Mouse (Mus musculus) hindbrain, embryonic 11.5 days (tissue): ENCODE data around the gene Dohh. TPM values are rescaled to one million over a fixed set of nuclear protein-coding genes. Genes with fewer than 3 reads are reported as not detected.

ENCODE experiments used
- ATAC-seq: fragments of 200-750 bp; cut with Nextera tagmentation; 2 replicates; pipeline ENCODE4 v1.8.0; 2017; ENCODE audit warnings: mild to moderate bottlenecking, moderate TSS enrichment, moderate library complexity; ENCODE audit not compliant: low FRiP score
- DNase-seq: peaks from one replicate; pipeline ENCODE4 v3.0.0-alpha.2; 2015; ENCODE audit warnings: low spot score
- H3K27ac ChIP-seq: fragments of 300-500 bp; sonication (generic); 2 replicates; pipeline ENCODE4 v1.5.1; 2014; ENCODE audit warnings: mild to moderate bottlenecking, low read depth, low read length
- H3K27me3 ChIP-seq: fragments of 300-500 bp; sonication (generic); 2 replicates; pipeline ENCODE4 v1.6.1; 2014; ENCODE audit warnings: mild to moderate bottlenecking, low read length, moderate library complexity, mixed read lengths; ENCODE audit not compliant: control insufficient read depth, insufficient read depth
- H3K36me3 ChIP-seq: fragments of 300-500 bp; sonication (generic); 2 replicates; pipeline ENCODE4 v1.6.1; 2014; ENCODE audit warnings: mild to moderate bottlenecking, low read length, moderate library complexity, mixed read lengths; ENCODE audit not compliant: control insufficient read depth, insufficient read depth
- H3K4me1 ChIP-seq: fragments of 300-500 bp; sonication (generic); replicated peaks from 2 replicates; pipeline ENCODE4 v1.6.1; 2014; ENCODE audit warnings: low read length, mixed read lengths; ENCODE audit not compliant: control insufficient read depth, insufficient read depth
- H3K4me2 ChIP-seq: fragments of 300-500 bp; sonication (generic); replicated peaks from 2 replicates; pipeline ENCODE4 v1.6.1; 2014; ENCODE audit warnings: mild to moderate bottlenecking, low read depth, low read length
- H3K4me3 ChIP-seq: fragments of 300-500 bp; sonication (generic); 2 replicates; pipeline ENCODE4 v1.5.1; 2014; ENCODE audit warnings: low read depth, low read length
- H3K9ac ChIP-seq: fragments of 300-500 bp; sonication (generic); 2 replicates; pipeline ENCODE4 v1.6.1; 2014; ENCODE audit warnings: low read depth, low read length
- H3K9me3 ChIP-seq: fragments of 300-500 bp; sonication (generic); 2 replicates; pipeline ENCODE4 v1.6.1; 2016; ENCODE audit warnings: low read length; ENCODE audit not compliant: control insufficient read depth
- WGBS: fragments of 180-500 bp; shearing (Covaris S2); extraction: QIAGEN DNeasy Blood & Tissue Kit; methylation state at CpG from one replicate; pipeline ENCODE4 v1.1.7; 2014; 5-methylcytosine and 5-hydroxymethylcytosine counted together
- polyA plus RNA-seq: library from polyadenylated mRNA; unstranded; fragments of >200 nt; fragmentation: Nextera tagmentation; extraction: Ambion mirVana; gene quantifications from 2 replicates; pipeline ENCODE4 v1.2.1, GENCODE M21; 2014

Gene Dohh
- polyA plus RNA-seq, 1 experiment from 2014 or later: 44.8 TPM

DNA sequence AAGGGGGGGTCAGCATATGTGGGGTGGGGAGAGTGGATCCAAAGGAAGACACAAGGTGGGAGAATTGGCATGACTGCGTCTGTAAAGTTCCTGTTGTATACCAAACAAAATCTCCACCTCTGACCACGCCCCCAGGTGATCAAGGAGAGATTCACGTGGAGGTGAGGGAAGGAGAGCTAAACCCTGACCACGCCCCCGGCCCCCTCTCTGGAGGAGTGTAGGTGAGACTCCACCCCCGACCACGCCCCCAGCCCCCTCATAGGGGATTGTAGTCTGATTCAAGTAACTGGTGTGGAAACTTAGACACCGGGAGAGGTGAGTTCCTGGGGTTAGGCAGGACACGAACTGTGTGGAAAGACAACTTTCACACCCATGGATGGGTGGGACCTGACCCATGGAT, 19.9 kb downstream of the Dohh start:
- peaks cover 41% of the 10 kb centered on the region for H3K4me1 ChIP-seq
- peaks cover 24% of the 10 kb centered on the region for H3K27me3 ChIP-seq
- H3K4me3 ChIP-seq: no peak overlapping the region
- H3K9ac ChIP-seq: no peak overlapping the region
- WGBS: 12% methylated on average over 9 of the region's 9 CpGs
- H3K9me3 ChIP-seq: no peaks in the 10 kb centered on the region
- 0 out of 2 replicates have a peak overlapping the region, but pooled peaks have one; percentile 36 for H3K27ac ChIP-seq
- no peak for DNase-seq
- H3K36me3 ChIP-seq: no peaks in the 10 kb centered on the region
- ATAC-seq: no peak
- no peak overlapping the region for H3K4me2 ChIP-seq

- 56% methylated on average over 18 of the region's 18 CpGs for WGBS
- DNase-seq (no peak), ATAC-seq (no peak)
- H3K9ac ChIP-seq: no peak overlapping the region
- no peaks in the 10 kb centered on the region for H3K9me3 ChIP-seq
- H3K27me3 ChIP-seq: peaks cover 24% of the 10 kb centered on the region
- no peak overlapping the region for H3K27ac ChIP-seq
- no peaks in the 10 kb centered on the region for H3K36me3 ChIP-seq
- H3K4me2 ChIP-seq: no peak overlapping the region
- H3K4me1 ChIP-seq: peaks cover 45% of the 10 kb centered on the region
- H3K4me3 ChIP-seq: no peak overlapping the region
These were observed 20.5 kb downstream of the Dohh start for GRCm38 (mm10) chr10:81404720-81405119.

DNA sequence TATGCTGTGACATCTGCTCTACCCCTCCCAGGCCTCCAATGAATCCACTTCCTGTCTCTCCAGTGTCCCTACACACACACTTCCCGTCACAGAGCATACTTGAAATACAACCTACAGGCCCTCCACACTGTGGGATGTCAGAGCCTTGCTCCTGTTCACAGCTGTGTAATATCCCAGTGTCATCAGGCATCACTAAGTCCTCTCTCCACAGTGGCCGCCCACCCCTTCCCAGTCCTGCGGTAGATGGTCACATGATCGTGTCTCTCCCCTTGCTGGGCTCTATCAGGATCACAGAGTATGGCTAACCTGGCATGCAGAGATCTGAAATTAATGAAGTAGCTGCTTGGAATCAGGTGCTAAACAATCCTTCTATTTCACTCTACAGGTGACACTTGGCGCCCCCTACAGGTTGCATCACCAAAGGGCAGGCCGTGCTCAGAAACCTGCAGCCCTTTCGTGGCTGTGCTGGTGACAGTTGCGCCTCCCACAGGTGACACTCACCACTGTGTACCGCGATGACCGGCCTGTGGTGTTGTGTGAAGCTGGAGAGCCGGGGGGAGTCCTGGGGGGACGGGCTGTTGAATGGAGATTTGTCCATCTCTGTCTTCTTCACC, 21.5 kb downstream of the Dohh start:
- no peak for DNase-seq
- no peak overlapping the region for H3K4me2 ChIP-seq
- H3K4me3 ChIP-seq: no peak overlapping the region
- H3K36me3 ChIP-seq: no peaks in the 10 kb centered on the region
- peaks cover 22% of the 10 kb centered on the region for H3K27me3 ChIP-seq
- peaks cover 41% of the 10 kb centered on the region for H3K4me1 ChIP-seq
- no peak overlapping the region for H3K9ac ChIP-seq
- ATAC-seq: no peak
- no peaks in the 10 kb centered on the region for H3K9me3 ChIP-seq
- 42% methylated on average over 13 of the region's 13 CpGs for WGBS
- no peak overlapping the region for H3K27ac ChIP-seq

DNA sequence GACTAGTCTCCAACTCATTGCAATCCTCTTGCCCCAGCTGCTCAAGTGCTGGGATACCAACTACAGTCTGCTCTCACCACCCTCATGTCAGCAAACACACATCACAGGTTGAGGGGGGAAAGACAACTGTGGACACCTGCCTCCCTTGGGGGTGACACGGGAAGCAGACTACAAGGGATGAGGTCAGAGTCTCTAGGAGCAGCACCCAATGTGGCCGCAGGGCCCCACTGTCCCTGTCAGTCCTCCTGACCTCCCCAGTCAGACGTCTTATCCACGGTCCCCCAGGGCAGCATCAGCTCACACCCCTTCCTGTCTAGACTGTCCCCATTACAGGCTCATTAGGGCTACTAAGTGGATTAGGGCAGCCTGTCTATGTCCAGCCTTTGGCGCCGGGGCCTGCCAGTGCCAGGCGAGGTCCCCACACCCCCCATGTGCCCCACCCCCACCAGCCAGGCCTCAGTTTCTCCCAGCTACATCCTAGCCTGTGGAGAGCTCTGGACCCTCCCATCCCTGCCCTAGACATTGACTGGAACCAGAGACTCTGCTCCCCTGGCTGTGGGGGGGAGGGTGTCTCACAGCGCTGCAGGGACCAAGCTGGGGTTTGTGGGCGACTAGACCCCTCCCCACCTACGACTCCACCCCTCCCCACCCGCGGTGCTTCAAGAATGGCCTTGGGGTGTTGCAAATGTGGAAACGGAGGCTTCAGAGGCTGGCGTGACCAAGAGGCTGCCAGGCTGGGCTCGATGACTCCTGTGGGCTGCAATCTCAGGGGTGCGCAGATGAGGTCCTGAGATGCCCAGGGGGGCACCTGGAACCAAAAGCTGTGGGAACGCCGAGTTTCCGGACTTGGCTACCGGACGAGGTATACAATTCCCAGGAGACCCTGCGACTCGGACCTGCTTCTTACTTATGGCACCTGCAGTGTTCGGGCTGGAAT, 22.5 kb downstream of the Dohh start:
- Histone ChIP-seq H3K4me1 (peaks cover 33% of the 10 kb centered on the region), H3K27ac (0 out of 2 replicates have a peak overlapping the region, but pooled peaks have one; percentile 10), H3K4me2 (peak overlapping the region; percentile 26), H3K4me3 (peak overlapping the region; percentile 23; the same call in 1 of the 2 replicates), H3K27me3 (peaks cover 22% of the 10 kb centered on the region), H3K9me3 (no peaks in the 10 kb centered on the region), H3K9ac (peak overlapping the region; percentile 45), H3K36me3 (no peaks in the 10 kb centered on the region)
- DNase-seq (no peak), ATAC-seq (no peak)
- 22% methylated on average over 24 of the region's 24 CpGs for WGBS

DNA sequence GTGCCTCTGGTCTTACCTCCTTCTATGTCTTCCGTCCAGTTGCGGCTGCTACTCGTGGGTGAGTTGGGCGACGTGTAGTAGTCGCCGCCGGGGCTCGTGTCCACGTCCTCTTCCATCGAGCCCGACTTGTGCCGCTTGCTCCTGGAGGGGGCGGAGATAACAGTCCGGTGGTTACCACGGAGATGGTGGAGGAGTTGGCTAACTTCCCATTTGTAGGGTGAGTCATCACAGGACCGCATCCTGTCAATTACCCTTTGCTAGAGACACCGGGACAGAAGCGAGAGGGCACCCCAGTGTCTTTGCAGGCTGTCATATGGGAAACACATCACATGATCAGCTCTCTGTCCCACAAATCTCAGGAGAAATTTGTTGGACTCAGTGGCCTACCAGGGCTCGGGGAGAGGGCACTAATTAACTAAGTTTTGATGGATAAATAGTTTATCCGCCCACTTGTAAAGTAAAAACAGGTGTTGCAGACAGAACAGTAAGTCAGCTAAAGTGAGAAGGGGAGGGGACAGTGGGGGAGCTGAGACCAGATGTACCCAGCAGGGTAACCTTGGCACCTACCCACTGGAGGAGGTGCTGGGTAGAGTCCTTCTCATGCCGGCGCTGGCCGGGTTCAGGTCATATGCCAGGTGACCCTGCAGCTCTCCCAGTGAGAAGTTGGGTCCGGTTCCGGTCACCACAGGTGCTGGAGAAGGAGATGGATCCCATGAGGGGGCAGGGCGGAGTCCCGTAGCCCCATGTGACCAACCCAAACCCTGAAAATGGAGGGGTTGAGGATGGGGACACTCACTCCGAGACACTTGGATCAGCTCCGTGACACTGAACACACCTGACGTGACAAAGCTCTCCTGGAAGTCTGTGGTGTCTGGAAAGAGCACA, 23.6 kb downstream of the Dohh start:
- Histone ChIP-seq H3K4me2 (peak overlapping the region; percentile 26), H3K27ac (peak overlapping the region; percentile 10; the same call in 1 of the 2 replicates), H3K9ac (peak overlapping the region; percentile 45), H3K36me3 (no peaks in the 10 kb centered on the region), H3K4me3 (peak overlapping the region; percentile 23; the same call in 1 of the 2 replicates), H3K4me1 (peaks cover 32% of the 10 kb centered on the region), H3K9me3 (no peaks in the 10 kb centered on the region), H3K27me3 (peaks cover 22% of the 10 kb centered on the region)
- DNase-seq (peak; percentile 59), ATAC-seq (no peak)
- WGBS: 28% methylated on average over 31 of the region's 31 CpGs

DNA sequence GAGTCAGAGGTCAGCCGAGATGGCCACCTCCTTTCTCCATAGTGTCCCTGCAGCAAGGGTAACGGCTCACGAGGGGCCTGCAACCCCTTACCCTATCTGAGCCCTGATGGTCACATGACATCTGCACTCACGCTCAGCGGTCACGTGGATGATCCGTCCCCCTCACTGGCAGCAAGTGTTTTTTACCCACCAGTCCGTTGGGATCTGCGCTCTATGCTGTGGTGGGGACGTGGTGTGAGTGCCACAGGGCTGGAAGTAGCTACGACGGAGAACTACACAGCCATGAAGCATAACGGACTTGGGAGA, 24.1 kb downstream of the Dohh start:
- peaks cover 22% of the 10 kb centered on the region for H3K27me3 ChIP-seq
- H3K9ac ChIP-seq: no peak overlapping the region
- no peak overlapping the region for H3K4me2 ChIP-seq
- 37% methylated on average over 13 of the region's 13 CpGs for WGBS
- ATAC-seq (no peak), DNase-seq (no peak)
- H3K27ac ChIP-seq: peak overlapping the region; percentile 53; the same call in 1 of the 2 replicates
- H3K9me3 ChIP-seq: no peaks in the 10 kb centered on the region
- no peak overlapping the region for H3K4me3 ChIP-seq
- no peaks in the 10 kb centered on the region for H3K36me3 ChIP-seq
- peaks cover 26% of the 10 kb centered on the region for H3K4me1 ChIP-seq

DNA sequence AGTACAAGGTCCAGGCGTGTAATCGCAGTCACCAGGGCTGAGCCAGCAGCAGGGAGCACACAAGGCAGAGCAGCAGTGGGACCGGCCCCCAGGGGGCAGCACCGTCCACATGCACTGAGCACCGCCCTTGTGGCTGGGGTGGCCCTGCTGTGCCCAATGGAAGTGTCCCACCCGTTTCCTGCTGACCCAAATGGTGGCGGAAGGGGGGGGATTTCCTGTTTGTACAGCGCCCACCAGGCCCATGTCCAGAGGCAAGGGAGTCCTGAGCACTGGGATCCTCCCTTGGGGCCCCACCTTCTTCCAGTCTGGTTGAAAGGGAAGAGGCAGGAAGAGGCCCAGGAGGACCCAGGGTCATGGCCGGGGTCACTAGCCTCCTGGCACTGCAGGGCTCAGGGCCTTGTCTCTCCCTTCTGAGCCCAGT, 24.7 kb downstream of the Dohh start:
- Histone ChIP-seq H3K9me3 (no peaks in the 10 kb centered on the region), H3K4me3 (no peak overlapping the region), H3K27ac (peak overlapping the region; percentile 53), H3K4me1 (peaks cover 26% of the 10 kb centered on the region), H3K4me2 (no peak overlapping the region), H3K27me3 (peaks cover 22% of the 10 kb centered on the region), H3K36me3 (no peaks in the 10 kb centered on the region), H3K9ac (no peak overlapping the region)
- 17% methylated on average over 9 of the region's 9 CpGs for WGBS
- DNase-seq (peak; percentile 79), ATAC-seq (peak; percentile 26; the same call in 1 of the 2 replicates)

GRCm38 (mm10) chr10:81409330-81409729, 25.1 kb downstream of the Dohh start:
- no peak for ATAC-seq
- Histone ChIP-seq H3K27ac (peak overlapping the region; percentile 53), H3K4me2 (no peak overlapping the region), H3K27me3 (peaks cover 20% of the 10 kb centered on the region), H3K9me3 (no peaks in the 10 kb centered on the region), H3K9ac (0 out of 2 replicates have a peak overlapping the region, but pooled peaks have one; percentile 27), H3K36me3 (no peaks in the 10 kb centered on the region), H3K4me3 (no peak overlapping the region), H3K4me1 (peaks cover 27% of the 10 kb centered on the region)
- no peak for DNase-seq
- WGBS: 18% methylated on average over 8 of the region's 8 CpGs
